Mouse (Mus musculus) lung, adult 2 months (tissue): ENCODE measurements at regions not wholly inside any gene's neighbourhood (a gene's known extent, or its start where the extent isn't known, plus 50 kb on each side); places are given as distances from the start of the nearest gene placed in this dataset.
A peak's percentile ranks its signal among the peaks of the same experiment; 100 is the strongest.

ENCODE experiments used
- CTCF ChIP-seq: fragments of 200-500 bp; IDR thresholded peaks from 2 replicates; pipeline ENCODE4 v1.5.1; 2011; ENCODE audit warnings: mild to moderate bottlenecking, low read length, control low read depth; ENCODE audit not compliant: insufficient read depth
- POLR2A ChIP-seq: fragments of 200-500 bp; IDR thresholded peaks from 2 replicates; pipeline ENCODE4 v1.6.1; 2011; ENCODE audit warnings: low read depth, mild to moderate bottlenecking, control low read depth, low read length, borderline replicate concordance; ENCODE audit errors: extremely low read depth

DNA sequence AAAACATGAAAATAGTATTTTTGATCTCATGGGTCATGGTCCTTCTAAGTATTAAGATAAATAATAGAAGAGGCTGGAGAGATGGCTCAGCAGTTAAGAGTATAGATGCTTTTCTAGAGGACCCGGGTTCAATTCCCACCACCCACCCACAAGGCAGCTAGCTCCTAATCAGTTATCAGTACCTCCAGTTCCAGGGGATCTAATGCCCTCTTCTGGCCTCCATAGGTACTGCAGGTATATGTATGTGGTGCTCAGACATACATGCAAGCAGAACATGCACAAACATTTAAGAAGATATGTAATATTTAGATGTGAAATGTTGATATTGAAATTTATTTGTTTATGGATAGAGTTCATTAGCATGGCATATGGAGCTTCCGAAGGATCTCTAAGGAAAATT lies 56.8 kb upstream of the Prok2 start:
- TF ChIP-seq CTCF (0 out of 2 replicates have a peak, but pooled peaks have one; percentile 7), POLR2A (no peak)
